Comparison of ENCODE assay signal across 17 mouse cellular contexts in the genomic region with DNA sequence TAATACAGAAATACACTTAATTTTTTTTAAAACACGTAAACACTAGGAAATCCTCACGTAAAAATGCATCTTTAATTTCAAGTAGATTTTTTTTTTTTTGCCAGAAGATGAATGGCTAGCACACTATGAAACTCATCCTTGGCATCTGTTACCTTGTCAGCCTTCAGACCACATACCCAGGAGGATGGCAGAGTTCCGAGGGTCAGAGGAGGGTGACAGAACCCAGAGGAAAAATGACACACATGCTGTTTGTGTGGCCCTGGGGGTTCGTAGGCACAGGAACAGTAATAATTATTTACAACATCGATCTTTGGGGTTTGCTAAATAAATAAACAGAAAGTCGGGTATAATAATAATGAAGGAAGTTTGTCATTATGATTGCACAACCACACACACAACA.
DNase-seq lines count a peak whose midpoint lies in the region; ATAC-seq and TF ChIP-seq lines count a peak whose summit lies in the region.
"Had no signal": no experiment of that assay in that cellular context is flagged by ENCODE, and none has a peak within 500 bp of the region (broad histone marks: within the 10 kb centered on the region; RNA-seq: fewer than 3 reads in every experiment).

No protein-coding gene starts in this region.

- no peak for TF ChIP-seq CTCF in hindbrain, postnatal 0 days (IDR thresholded peaks at IDR 0.05; ENCODE audit: low read depth)

- no peaks in the 10 kb centered on the region for H3K9me3 ChIP-seq in hindbrain, postnatal 0 days (ENCODE audit: low read length)
- H3K9me3 ChIP-seq in hindbrain, embryonic 13.5 days: no peaks in the 10 kb centered on the region
- H3K9me3 ChIP-seq: embryonic facial prominence, embryonic 13.5 days; embryonic facial prominence, embryonic 15.5 days; forebrain, embryonic 10.5 days; forebrain, embryonic 12.5 days had no signal

- H3K4me3 ChIP-seq in hindbrain, postnatal 0 days (ENCODE audit: low read length): no peak overlapping the region
- no peak overlapping the region for H3K4me3 ChIP-seq in hindbrain, embryonic 13.5 days
- H3K4me3 ChIP-seq: embryonic facial prominence, embryonic 13.5 days; embryonic facial prominence, embryonic 15.5 days; erythroblast, embryonic 14.5 days; forebrain, embryonic 10.5 days; forebrain, embryonic 12.5 days had no signal

- no peaks in the 10 kb centered on the region for H3K4me1 ChIP-seq in hindbrain, postnatal 0 days (ENCODE audit: insufficient read depth, low read length)
- no peaks in the 10 kb centered on the region for H3K4me1 ChIP-seq in hindbrain, embryonic 13.5 days (replicated peaks)
- H3K4me1 ChIP-seq: embryonic facial prominence, embryonic 13.5 days; embryonic facial prominence, embryonic 15.5 days; forebrain, embryonic 10.5 days; forebrain, embryonic 12.5 days had no signal

- 70% methylated on average over 6 of the region's 6 CpGs for WGBS in hindbrain, postnatal 0 days
- 65% methylated on average over 6 of the region's 6 CpGs for WGBS in hindbrain, embryonic 13.5 days

- no peaks in the 10 kb centered on the region for H3K36me3 ChIP-seq in hindbrain, postnatal 0 days (ENCODE audit: insufficient read depth, low read length)
- H3K36me3 ChIP-seq in hindbrain, embryonic 13.5 days: no peaks in the 10 kb centered on the region
- H3K36me3 ChIP-seq: embryonic facial prominence, embryonic 13.5 days; embryonic facial prominence, embryonic 15.5 days; forebrain, embryonic 10.5 days; forebrain, embryonic 12.5 days had no signal

- ATAC-seq in hindbrain, postnatal 0 days: no peak
- ATAC-seq in hindbrain, embryonic 13.5 days (ENCODE audit: low FRiP score): no peak
- ATAC-seq: forebrain, embryonic 14.5 days; forebrain, embryonic 16.5 days had no signal

- no peak overlapping the region for H3K4me2 ChIP-seq in hindbrain, postnatal 0 days (ENCODE audit: low read depth, low read length)
- no peak overlapping the region for H3K4me2 ChIP-seq in hindbrain, embryonic 13.5 days
- H3K4me2 ChIP-seq: embryonic facial prominence, embryonic 13.5 days; embryonic facial prominence, embryonic 15.5 days; forebrain, embryonic 12.5 days had no signal

- DNase-seq in cerebellum, postnatal 14 days: peak; percentile 69 to 78
- no peak for DNase-seq in cerebellum, adult 8-10 months
- DNase-seq in hindbrain, postnatal 0 days (ENCODE audit: low spot score): peak; percentile 10
- DNase-seq: adrenal gland, adult 2 months; adrenal gland, postnatal 10 days; adrenal gland, postnatal 25 days; cerebellum, adult 11-12 months; cerebellum, adult 9-10 months; embryo, embryonic 11 days had no signal

- no peak overlapping the region for H3K9ac ChIP-seq in hindbrain, postnatal 0 days (replicated peaks; ENCODE audit: low read length)
- no peak overlapping the region for H3K9ac ChIP-seq in hindbrain, embryonic 13.5 days
- H3K9ac ChIP-seq: embryonic facial prominence, embryonic 13.5 days; embryonic facial prominence, embryonic 15.5 days; forebrain, embryonic 12.5 days had no signal

- H3K27me3 ChIP-seq in hindbrain, postnatal 0 days (ENCODE audit: insufficient read depth, low read length): no peaks in the 10 kb centered on the region
- H3K27me3 ChIP-seq in hindbrain, embryonic 13.5 days: no peaks in the 10 kb centered on the region
- H3K27me3 ChIP-seq: embryonic facial prominence, embryonic 13.5 days; embryonic facial prominence, embryonic 15.5 days; forebrain, embryonic 12.5 days had no signal

- no peak overlapping the region for H3K27ac ChIP-seq in hindbrain, postnatal 0 days
- no peak overlapping the region for H3K27ac ChIP-seq in hindbrain, embryonic 13.5 days
- H3K27ac ChIP-seq: embryonic facial prominence, embryonic 13.5 days; embryonic facial prominence, embryonic 15.5 days; forebrain, embryonic 10.5 days; forebrain, embryonic 12.5 days had no signal
